Mouse (Mus musculus) fat pad, adult 2 months (tissue): ENCODE data around the gene Tas2r113.
"Not testable (repeated sequence)": the region's sequence is repeated elsewhere in the genome, so short reads cannot be mapped to it uniquely, and the experiment has no call there.

Experiments used
- DNase-seq: peaks from one replicate; pipeline ENCODE4 v3.0.0-alpha.2; 2011; ENCODE audit warnings: low read depth, low spot score; ENCODE audit errors: extremely low read depth

Tas2r113 gene

GRCm38 (mm10) chr6:132892711-132893110 lies at the start of gene Tas2r113:
Gene Tas2r113, plus strand, starts transcription at chr6:132893011.
- DNase-seq: no peak

- no peak for DNase-seq
These were observed 46.0 kb upstream of the Tas2r113 start, which contains the start of gene Tas2r123 for GRCm38 (mm10) chr6:132846842-132847241. Gene Tas2r123, plus strand, starts transcription at chr6:132847142.

GRCm38 (mm10) chr6:132855138-132855537 lies 37.7 kb upstream of the Tas2r113 start, which contains the start of gene Tas2r116:
Gene Tas2r116, plus strand, starts transcription at chr6:132855438.
- no peak for DNase-seq

- no peak for DNase-seq
These were observed 25.1 kb upstream of the Tas2r113 start, which contains the start of gene Tas2r110 for GRCm38 (mm10) chr6:132867708-132868107. Gene Tas2r110, plus strand, starts transcription at chr6:132868008.

- DNase-seq: no peak
These were observed 16.5 kb downstream of the Tas2r113 start, which contains the start of gene Tas2r125 for GRCm38 (mm10) chr6:132909351-132909750. Gene Tas2r125, plus strand, starts transcription at chr6:132909651.

- DNase-seq: not testable (repeated sequence)
These were observed 48.6 kb downstream of the Tas2r113 start for GRCm38 (mm10) chr6:132941376-132941775.
